Mouse (Mus musculus) spleen, adult 2 months (tissue): ENCODE results near the gene Car11. TPM values are rescaled to one million over a fixed set of nuclear protein-coding genes. Genes with fewer than 3 reads are reported as not detected.

Experiments
- DNase-seq, 2 experiments: peaks; one replicate each; pipeline versions ENCODE4 v3.0.0 to v3.0.0-alpha.2; 2012 to 2021; ENCODE audit warnings: low spot score in 2 of 2, low read depth in 1 of 2
- H3K27ac ChIP-seq: fragments of 200-500 bp; 2 replicates; pipeline ENCODE4 v1.5.1; 2012; ENCODE audit warnings: low read length, inconsistent platforms; ENCODE audit not compliant: insufficient read depth
- H3K27me3 ChIP-seq: fragments of 200-500 bp; 2 replicates; pipeline ENCODE4 v1.6.1; 2012; ENCODE audit warnings: mild to moderate bottlenecking, moderate library complexity, low read length, inconsistent platforms; ENCODE audit not compliant: control insufficient read depth, insufficient read depth
- H3K36me3 ChIP-seq: fragments of 200-500 bp; 2 replicates; pipeline ENCODE4 v1.6.1; 2012; ENCODE audit warnings: mild to moderate bottlenecking, low read length, inconsistent platforms; ENCODE audit not compliant: control insufficient read depth, insufficient read depth
- H3K4me1 ChIP-seq: fragments of 200-500 bp; 2 replicates; pipeline ENCODE4 v1.6.1; 2011; ENCODE audit warnings: inconsistent platforms; ENCODE audit not compliant: control insufficient read depth, insufficient read depth, insufficient read length
- H3K4me3 ChIP-seq: fragments of 200-500 bp; 2 replicates; pipeline ENCODE4 v1.5.1; 2011; ENCODE audit warnings: mild to moderate bottlenecking, inconsistent platforms; ENCODE audit not compliant: insufficient read depth, insufficient read length; ENCODE audit errors: extremely low read depth
- CTCF ChIP-seq: fragments of 200-500 bp; IDR thresholded peaks from 2 replicates; pipeline ENCODE4 v1.5.1; 2011; ENCODE audit warnings: mild to moderate bottlenecking, inconsistent platforms; ENCODE audit not compliant: insufficient read depth, insufficient read length, insufficient replicate concordance; ENCODE audit errors: extremely low read depth
- POLR2A ChIP-seq: fragments of 200-500 bp; IDR thresholded peaks from 2 replicates; pipeline ENCODE4 v1.6.1; 2011; ENCODE audit warnings: low read depth, low read length, inconsistent platforms
- WGBS: fragments of 180-500 bp; shearing (Covaris S2); methylation state at CpG from one replicate; pipeline ENCODE4 v1.1.7; 2018; 5-methylcytosine and 5-hydroxymethylcytosine counted together
- polyA plus RNA-seq: library from polyadenylated mRNA; depleted of rRNA; stranded (reverse); fragments of >200 nt; gene quantifications from 2 replicates; pipeline ENCODE4 v1.2.3, GENCODE M21; 2012

Gene Car11
- polyA plus RNA-seq, 1 experiment = 2.4 TPM

DNA sequence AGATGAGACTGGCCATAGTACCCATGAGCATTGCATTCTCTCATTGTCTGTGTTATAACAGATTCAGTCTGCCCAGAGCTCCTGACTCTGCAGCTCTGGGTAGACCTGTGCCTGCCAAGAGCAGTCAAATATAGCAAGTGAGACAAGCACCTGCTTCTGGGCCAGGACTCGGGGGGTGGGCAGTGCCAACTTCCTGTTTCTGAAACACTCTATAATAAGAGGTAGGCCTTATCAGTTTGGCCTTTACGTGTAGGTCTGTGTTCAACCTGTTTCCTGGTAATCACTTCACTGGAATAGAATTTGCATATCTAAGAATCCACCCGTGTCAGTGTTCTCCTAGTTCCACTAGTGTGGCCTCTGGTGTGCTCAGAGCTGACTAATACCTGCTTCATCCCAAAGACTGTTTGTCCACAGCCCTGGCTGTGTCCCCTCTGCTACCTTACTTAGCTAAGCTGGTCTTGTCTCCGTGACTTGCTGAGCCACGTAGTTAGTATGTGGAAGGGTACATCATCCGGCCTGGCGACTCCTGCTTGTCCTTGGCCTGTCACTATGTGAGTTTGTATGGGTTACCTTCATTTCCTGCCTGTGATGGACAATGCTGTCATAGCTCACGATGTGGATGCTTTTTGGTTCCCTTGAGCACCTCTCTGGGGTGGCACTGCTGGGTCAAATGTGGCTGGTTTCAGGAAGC, 18.5 kb upstream of the Car11 start:
- WGBS = 25% methylated on average over 8 of the region's 8 CpGs
- Histone ChIP-seq H3K4me1 (peaks cover 25% of the 10 kb centered on the region), H3K27me3 (no peaks in the 10 kb centered on the region), H3K4me3 (no peak overlapping the region), H3K27ac (peak overlapping the region; percentile 89), H3K36me3 (no peaks in the 10 kb centered on the region)
- TF ChIP-seq POLR2A (no peak; the same call in 1 of the 2 replicates), CTCF (no peak)
- peak; percentile 47 to 62 for DNase-seq

DNA sequence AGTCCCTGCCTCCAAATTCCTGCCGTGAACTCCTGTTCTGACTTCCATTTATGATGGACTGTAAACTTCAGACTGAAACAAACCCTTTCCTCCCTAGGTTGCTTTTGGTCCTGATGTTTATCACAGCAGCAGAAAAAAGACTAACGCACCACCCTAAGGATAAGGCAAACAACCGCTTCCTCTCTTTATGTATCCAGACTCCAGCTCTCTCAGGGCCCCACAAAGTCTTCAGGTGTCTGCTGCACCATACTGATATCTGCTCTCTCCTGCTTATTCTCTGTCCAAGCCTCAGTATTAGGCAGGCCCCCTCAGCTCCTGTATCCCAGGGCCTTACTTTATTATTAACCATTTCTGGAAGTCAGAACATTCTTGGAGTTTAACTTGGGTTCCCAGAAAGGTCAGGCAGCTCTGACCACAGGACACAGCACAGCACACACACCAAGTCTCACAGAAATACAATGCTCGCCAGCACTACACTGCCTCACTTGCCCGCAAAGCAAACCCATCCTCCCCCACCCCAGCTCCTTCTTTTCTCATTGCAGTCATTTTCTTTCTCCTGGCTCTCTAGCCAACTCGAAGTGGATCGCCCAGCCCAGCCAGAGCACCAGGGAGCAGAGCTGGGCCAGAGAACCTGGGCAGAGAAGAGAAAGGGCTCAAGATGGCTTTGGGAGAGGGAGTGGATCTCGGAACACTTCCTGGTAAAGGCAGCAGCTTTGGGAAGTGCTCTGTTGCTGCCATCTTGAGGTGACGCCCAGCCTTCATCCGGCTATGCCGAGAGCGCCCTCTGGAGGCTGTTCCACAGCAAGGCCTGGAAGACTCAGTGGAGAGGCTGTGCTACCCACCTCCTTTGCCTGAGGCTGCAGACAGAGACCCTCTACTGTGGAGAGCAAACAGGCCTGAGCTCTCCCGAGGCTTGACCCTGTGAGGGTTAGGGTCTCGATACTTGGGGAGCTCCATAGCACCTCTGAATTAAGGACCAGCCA, 17.2 kb upstream of the Car11 start:
- H3K36me3 ChIP-seq = no peaks in the 10 kb centered on the region
- TF ChIP-seq POLR2A (no peak), CTCF (peak; percentile 96)
- H3K4me3 ChIP-seq = no peak overlapping the region
- DNase-seq = peak; percentile 60 to 78
- no peaks in the 10 kb centered on the region for H3K27me3 ChIP-seq
- peak overlapping the region; percentile 89 for H3K27ac ChIP-seq
- H3K4me1 ChIP-seq = peaks cover 29% of the 10 kb centered on the region
- 47% methylated on average over 14 of the region's 14 CpGs for WGBS

DNA sequence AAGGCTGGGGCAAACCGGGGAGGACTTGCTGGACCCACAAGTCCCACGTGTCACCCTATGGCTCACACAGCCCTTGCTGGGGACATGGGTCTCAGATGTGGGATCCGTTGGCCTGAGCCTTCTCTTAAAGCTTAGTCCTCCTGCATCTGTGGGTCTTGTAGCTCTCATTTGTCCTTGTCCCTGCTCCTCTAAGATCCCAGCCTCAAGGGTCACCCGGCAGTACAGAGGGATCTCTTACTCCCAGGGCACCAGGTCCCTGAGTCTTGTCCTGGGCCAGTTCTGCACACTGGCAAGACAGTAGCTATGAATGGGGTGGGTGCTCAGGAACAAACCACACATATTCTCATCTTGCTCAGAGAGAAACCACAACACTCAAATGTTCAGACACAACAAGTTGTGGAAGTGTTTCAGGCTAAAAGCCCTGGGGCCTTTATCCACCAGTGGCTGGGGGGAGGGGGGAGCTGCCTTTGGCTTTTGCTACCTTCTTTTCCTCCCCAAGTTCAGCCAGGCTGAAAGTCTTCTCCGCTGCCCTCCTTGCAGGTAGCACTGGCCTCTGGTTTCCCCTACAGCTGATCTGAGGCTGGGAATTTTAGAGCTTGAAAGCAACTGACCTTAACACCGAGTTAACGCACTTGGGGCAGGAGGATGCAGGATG, 16.1 kb upstream of the Car11 start, which contains the start of gene Ntn5:
Gene Ntn5, plus strand, starts transcription at position 627 of the 655 bp plus-strand sequence.
- H3K27me3 ChIP-seq = no peaks in the 10 kb centered on the region
- TF ChIP-seq POLR2A (no peak), CTCF (no peak)
- H3K4me3 ChIP-seq = no peak within 1 kb of the TSS
- WGBS = 73% methylated on average over 7 of the region's 7 CpGs
- DNase-seq = no peak
- no peaks in the 10 kb centered on the region for H3K36me3 ChIP-seq
- H3K4me1 ChIP-seq = peaks cover 29% of the 10 kb centered on the region
- H3K27ac ChIP-seq = no peak within 1 kb of the TSS

GRCm38 (mm10) chr7:45685811-45686210, 13.8 kb upstream of the Car11 start:
- no peak overlapping the region for H3K4me3 ChIP-seq
- no peak for DNase-seq
- H3K36me3 ChIP-seq = no peaks in the 10 kb centered on the region
- TF ChIP-seq POLR2A (no peak), CTCF (no peak)
- no peaks in the 10 kb centered on the region for H3K27me3 ChIP-seq
- no peak overlapping the region for H3K27ac ChIP-seq
- 85% methylated on average over 10 of the region's 10 CpGs for WGBS
- peaks cover 18% of the 10 kb centered on the region for H3K4me1 ChIP-seq

GRCm38 (mm10) chr7:45686841-45687240, 12.8 kb upstream of the Car11 start:
- no peak for DNase-seq
- no peak overlapping the region for H3K27ac ChIP-seq
- no peaks in the 10 kb centered on the region for H3K27me3 ChIP-seq
- no peaks in the 10 kb centered on the region for H3K36me3 ChIP-seq
- no peak overlapping the region for H3K4me3 ChIP-seq
- H3K4me1 ChIP-seq = peaks cover 11% of the 10 kb centered on the region
- WGBS = 66% methylated on average over 3 of the region's 3 CpGs
- TF ChIP-seq POLR2A (no peak), CTCF (no peak)

DNA sequence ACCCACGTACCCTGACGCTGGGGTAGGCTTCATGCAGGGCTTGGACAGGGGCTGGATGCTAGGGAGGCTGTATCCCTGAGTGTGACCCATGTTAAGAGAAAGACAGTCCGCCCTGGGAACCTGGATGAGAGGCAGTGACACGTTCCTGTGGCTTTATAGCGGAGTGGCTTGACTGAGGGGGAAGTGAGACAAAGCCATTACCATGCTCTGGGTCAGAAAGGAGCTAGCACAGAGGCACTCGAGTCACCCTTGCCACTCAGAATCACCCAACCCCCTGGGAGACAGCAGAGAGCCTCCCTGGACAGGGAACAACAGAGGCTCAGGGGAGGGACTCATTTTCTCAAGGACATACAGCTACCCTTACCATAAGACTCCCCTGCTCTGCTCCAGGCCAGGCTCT, 10.5 kb upstream of the Car11 start:
- DNase-seq = no peak
- Histone ChIP-seq H3K4me1 (peaks cover 4% of the 10 kb centered on the region; the same call in 1 of the 2 replicates), H3K27ac (no peak overlapping the region), H3K4me3 (no peak overlapping the region), H3K36me3 (no peaks in the 10 kb centered on the region), H3K27me3 (no peaks in the 10 kb centered on the region)
- 43% methylated on average over 6 of the region's 6 CpGs for WGBS
- no peak for TF ChIP-seq CTCF
- TF ChIP-seq POLR2A = no peak
